9 mouse cellular contexts compared by ENCODE assay signal in genomic region chr14:120432773-120433172, GRCm38 (mm10). TPM values are rescaled to one million over a fixed set of nuclear protein-coding genes. Genes with fewer than 3 reads are reported as not detected.
A peak's percentile ranks its signal among the peaks of the same experiment; 100 is the strongest.
DNase-seq lines count a peak whose midpoint lies in the region; ATAC-seq and TF ChIP-seq lines count a peak whose summit lies in the region.
"Had no signal": no experiment of that assay in that cellular context is flagged by ENCODE, and none has a peak within 500 bp of the region (broad histone marks: within the 10 kb centered on the region; RNA-seq: fewer than 3 reads in every experiment).

No protein-coding gene starts in this region.

- no peak overlapping the region for H3K27ac ChIP-seq in kidney, postnatal 0 days
- no peak overlapping the region for H3K27ac ChIP-seq in kidney, embryonic 16.5 days (ENCODE audit: low read length)
- H3K27ac ChIP-seq in MEL (ENCODE audit: control insufficient read depth, low read depth, low read length) = no peak overlapping the region
- H3K27ac ChIP-seq in liver, postnatal 0 days (ENCODE audit: low read depth) = no peak overlapping the region
- H3K27ac ChIP-seq: neural tube, embryonic 13.5 days had no signal

- H3K79me2 ChIP-seq in MEL (ENCODE audit: control insufficient read depth, insufficient read depth, low read length, poor library complexity) = no peaks in the 10 kb centered on the region

- TF ChIP-seq RAD21 in MEL (IDR thresholded peaks at IDR 0.05; ENCODE audit: low read depth, low read length) = peak; percentile 57

- peak; percentile 57 for TF ChIP-seq CTCF in kidney, postnatal 0 days (IDR thresholded peaks at IDR 0.05; ENCODE audit: low read depth)
- TF ChIP-seq CTCF in MEL (IDR thresholded peaks at IDR 0.05 in 2 of 3, conservative IDR thresholded peaks at IDR 0.05 in 1 of 3; ENCODE audit: control insufficient read depth in 1 of 3, insufficient read depth in 1 of 3, low read depth in 2 of 3, low read length in 3 of 3, poor library complexity in 1 of 3, severe bottlenecking in 1 of 3) = peak; percentile 29 to 56 (median 29); a peak in 5 of 6 replicates
- TF ChIP-seq CTCF in liver, postnatal 0 days (IDR thresholded peaks at IDR 0.05; ENCODE audit: low read depth) = peak; percentile 48

- H3K9ac ChIP-seq in kidney, postnatal 0 days (ENCODE audit: low read depth, low read length) = no peak overlapping the region
- H3K9ac ChIP-seq in kidney, embryonic 16.5 days (replicated peaks; ENCODE audit: low read length) = no peak overlapping the region
- H3K9ac ChIP-seq in MEL (ENCODE audit: control insufficient read depth, low read depth, low read length, poor library complexity, severe bottlenecking) = no peak overlapping the region
- H3K9ac ChIP-seq in liver, postnatal 0 days (replicated peaks) = no peak overlapping the region
- H3K9ac ChIP-seq: neural tube, embryonic 13.5 days had no signal

- no peaks in the 10 kb centered on the region for H3K36me3 ChIP-seq in kidney, postnatal 0 days (ENCODE audit: insufficient read depth, low read length)
- H3K36me3 ChIP-seq in kidney, embryonic 16.5 days (ENCODE audit: insufficient read depth, low read length) = peaks cover 13% of the 10 kb centered on the region
- no peaks in the 10 kb centered on the region for H3K36me3 ChIP-seq in MEL (ENCODE audit: control insufficient read depth in 1 of 2, insufficient read depth in 2 of 2, low read length in 2 of 2)
- H3K36me3 ChIP-seq in liver, postnatal 0 days (replicated peaks; ENCODE audit: insufficient read depth, low read length) = 0 out of 2 replicates have a peak, but pooled peaks cover 5% of the 10 kb centered on the region
- H3K36me3 ChIP-seq: neural tube, embryonic 13.5 days had no signal

- TF ChIP-seq EP300 in MEL (IDR thresholded peaks at IDR 0.05; ENCODE audit: low read depth in 1 of 2, low read length in 2 of 2) = no peak
- no peak for TF ChIP-seq EP300 in liver, postnatal 0 days (IDR thresholded peaks at IDR 0.05; ENCODE audit: low read depth)

- no peak overlapping the region for H3K4me3 ChIP-seq in kidney, postnatal 0 days (replicated peaks; ENCODE audit: low read depth, low read length)
- H3K4me3 ChIP-seq in kidney, embryonic 16.5 days (ENCODE audit: low read length) = no peak overlapping the region
- H3K4me3 ChIP-seq in MEL (ENCODE audit: control insufficient read depth in 1 of 2, insufficient read depth in 1 of 2, low read depth in 2 of 2, low read length in 2 of 2) = no peak overlapping the region
- no peak overlapping the region for H3K4me3 ChIP-seq in liver, postnatal 0 days (ENCODE audit: low read depth, low read length)
- H3K4me3 ChIP-seq: neural tube, embryonic 13.5 days had no signal

- H3K4me1 ChIP-seq in kidney, postnatal 0 days (replicated peaks; ENCODE audit: insufficient read depth, low read length) = no peaks in the 10 kb centered on the region
- no peaks in the 10 kb centered on the region for H3K4me1 ChIP-seq in kidney, embryonic 16.5 days (ENCODE audit: insufficient read depth, low read length)
- no peaks in the 10 kb centered on the region for H3K4me1 ChIP-seq in MEL (ENCODE audit: control insufficient read depth in 1 of 2, insufficient read depth in 2 of 2, low read length in 2 of 2)
- H3K4me1 ChIP-seq in liver, postnatal 0 days (ENCODE audit: insufficient read depth) = no peaks in the 10 kb centered on the region

- peak; percentile 18 for DNase-seq in kidney, postnatal 0 days (ENCODE audit: low spot score)
- peak; percentile 16 for DNase-seq in CD4-positive helper T cell, adult 2 months (ENCODE audit: low read depth, low spot score)
- peak; percentile 27 for DNase-seq in MEL (ENCODE audit: low read depth, low spot score)
- no peak for DNase-seq in liver, postnatal 0 days
- no peak for DNase-seq in MN1 (ENCODE audit: low spot score)
- DNase-seq in urinary bladder, postnatal 25 days (ENCODE audit: low spot score) = no peak
- DNase-seq: adrenal gland, adult 8-10 months had no signal

- H3K9me3 ChIP-seq in kidney, postnatal 0 days (replicated peaks; ENCODE audit: low read length) = no peaks in the 10 kb centered on the region
- no peaks in the 10 kb centered on the region for H3K9me3 ChIP-seq in kidney, embryonic 16.5 days (ENCODE audit: low read length)
- no peaks in the 10 kb centered on the region for H3K9me3 ChIP-seq in MEL (replicated peaks; ENCODE audit: insufficient read depth, low read length)
- H3K9me3 ChIP-seq in liver, postnatal 0 days (ENCODE audit: low read length) = no peaks in the 10 kb centered on the region
- H3K9me3 ChIP-seq: neural tube, embryonic 13.5 days had no signal

- no peaks in the 10 kb centered on the region for H3K27me3 ChIP-seq in kidney, postnatal 0 days (ENCODE audit: insufficient read depth, low read length)
- H3K27me3 ChIP-seq in kidney, embryonic 16.5 days (ENCODE audit: insufficient read depth, low read length) = no peaks in the 10 kb centered on the region
- H3K27me3 ChIP-seq in MEL (ENCODE audit: control insufficient read depth in 1 of 2, insufficient read depth in 2 of 2, low read length in 2 of 2) = no peaks in the 10 kb centered on the region
- H3K27me3 ChIP-seq in liver, postnatal 0 days (ENCODE audit: insufficient read depth, low read length) = no peaks in the 10 kb centered on the region
- H3K27me3 ChIP-seq: neural tube, embryonic 13.5 days had no signal

- no peak overlapping the region for H3K4me2 ChIP-seq in kidney, postnatal 0 days (ENCODE audit: low read length)
- no peak overlapping the region for H3K4me2 ChIP-seq in kidney, embryonic 16.5 days (replicated peaks; ENCODE audit: low read depth, low read length)
- H3K4me2 ChIP-seq in liver, postnatal 0 days (ENCODE audit: low read depth, low read length) = no peak overlapping the region
- H3K4me2 ChIP-seq: neural tube, embryonic 13.5 days had no signal

- no peak for ATAC-seq in kidney, postnatal 0 days (replicated peaks; ENCODE audit: low FRiP score, low read depth)
- no peak for ATAC-seq in kidney, embryonic 16.5 days (ENCODE audit: low FRiP score, low TSS enrichment)
- no peak for ATAC-seq in liver, postnatal 0 days

- TF ChIP-seq POLR2A in MEL (IDR thresholded peaks at IDR 0.05; ENCODE audit: control insufficient read depth in 1 of 2, insufficient read depth in 1 of 2, low read depth in 1 of 2, low read length in 2 of 2, poor library complexity in 1 of 2) = no peak

TF ChIP-seq in MEL, 35 proteins besides CTCF, POLR2A, EP300 and RAD21:
- TF ChIP-seq ZKSCAN1 (IDR thresholded peaks at IDR 0.05; ENCODE audit: low read depth, low read length) (no peak), ELF1 (IDR thresholded peaks at IDR 0.05; ENCODE audit: low read depth, low read length) (no peak), NELFE (IDR thresholded peaks at IDR 0.05; ENCODE audit: low read depth, low read length) (no peak), SMC3 (IDR thresholded peaks at IDR 0.05; ENCODE audit: low read depth, low read length) (peak; percentile 56), ZC3H11A (IDR thresholded peaks at IDR 0.05; ENCODE audit: low read depth, low read length) (peak; percentile 25; the same call in 1 of the 2 replicates), SIN3A (IDR thresholded peaks at IDR 0.05; ENCODE audit: low read length) (no peak)
TF ChIP-seq in MEL: peak in this region for 2.

RNA-seq across cellular contexts. Expression of gene Rap2a, which starts 45.5 kb away (rescaled TPM):
- 15.4 and 16.5 TPM in 2 replicates for polyA plus RNA-seq in kidney, postnatal 0 days (2015; fragmentation: Nextera tagmentation; extraction: Ambion mirVana)
- polyA plus RNA-seq in kidney, embryonic 16.5 days (2015; fragmentation: Nextera tagmentation; extraction: Ambion mirVana) = 5.9 and 7.3 TPM in 2 replicates
- 4.7 and 5.1 TPM in 2 replicates for total RNA-seq in MEL (2012; rRNA removed)
- polyA plus RNA-seq in MEL (2012; ENCODE audit: insufficient read depth in 1 of 2, insufficient read length in 2 of 2, low read depth in 1 of 2, low replicate concordance in 2 of 2, missing spikeins in 1 of 2) = 1 to 10 TPM in 1 of 2 experiments, not detected in 1; 8.6 TPM
- polyA plus RNA-seq in liver, postnatal 0 days (2015; fragmentation: Nextera tagmentation; extraction: Ambion mirVana) = 3.2 and 3.4 TPM in 2 replicates

Comparison
In these comparisons a context has a peak if more than half of its experiments do, and no peak if none do; other contexts are left out.
1. DNase-seq: peak in kidney, postnatal 0 days (single experiment), CD4-positive helper T cell, adult 2 months (single experiment) and MEL (single experiment); none in liver, postnatal 0 days (single experiment), MN1 (single experiment) and urinary bladder, postnatal 25 days (single experiment).
2. Peak in every context shown above with its lines, with median percentiles within 50 percentile points of each other: CTCF ChIP-seq.